21 mouse cellular contexts compared by ENCODE assay signal in the genomic region with DNA sequence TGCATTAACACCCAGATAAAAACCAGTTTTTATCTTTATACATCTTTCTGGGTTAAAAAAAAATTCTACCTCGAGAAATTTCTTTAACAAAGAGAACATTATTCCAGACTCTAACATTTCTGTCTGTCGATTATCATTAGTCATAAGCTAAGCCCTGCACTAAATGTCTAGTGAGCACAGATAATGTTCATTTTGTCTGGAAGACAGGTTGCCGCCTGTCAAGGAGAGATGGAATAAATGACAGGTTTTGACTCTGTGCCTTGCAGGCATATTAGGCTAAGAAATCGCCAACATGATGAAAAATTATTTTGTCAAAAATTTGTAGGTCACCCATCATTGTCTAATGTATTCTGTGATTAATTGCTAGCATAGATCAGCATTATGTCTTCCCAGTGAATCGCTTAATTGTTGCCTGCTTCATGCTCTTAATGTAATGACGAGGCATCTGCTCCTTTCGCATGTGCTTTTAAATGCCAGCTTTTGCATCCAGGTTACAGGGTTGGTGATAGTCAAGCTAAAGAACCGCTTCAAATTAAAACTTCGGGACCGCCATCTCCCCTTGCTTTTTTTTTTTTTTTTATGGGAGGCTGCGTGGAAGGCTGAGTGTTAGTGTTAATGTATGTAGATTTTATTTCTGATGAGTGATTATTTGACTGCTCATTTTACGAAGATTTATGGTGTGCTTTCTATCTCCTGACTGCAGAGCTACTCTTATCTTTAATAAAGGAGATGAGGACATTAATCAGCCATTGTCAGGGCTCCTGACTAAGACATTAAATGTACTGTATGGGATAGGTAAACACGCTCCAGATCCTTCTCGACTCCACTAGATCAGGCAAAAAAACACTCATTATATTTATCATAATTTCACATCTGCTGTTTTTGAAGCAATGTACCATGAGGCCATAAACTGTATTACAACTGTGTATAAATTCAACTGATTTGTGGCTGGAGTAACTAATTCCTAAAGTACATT.
DNase-seq lines count a peak whose midpoint lies in the region; ATAC-seq and TF ChIP-seq lines count a peak whose summit lies in the region.
"Had no signal": no experiment of that assay in that cellular context is flagged by ENCODE, and none has a peak within 500 bp of the region (broad histone marks: within the 10 kb centered on the region; RNA-seq: fewer than 3 reads in every experiment).

No protein-coding gene starts in this region.

- H3K36me3 ChIP-seq in forebrain, postnatal 0 days (ENCODE audit: insufficient read depth): no peaks in the 10 kb centered on the region
- H3K36me3 ChIP-seq in midbrain, embryonic 13.5 days: no peaks in the 10 kb centered on the region
- H3K36me3 ChIP-seq: heart, embryonic 10.5 days; limb, embryonic 10.5 days; liver, embryonic 13.5 days had no signal

- H3K4me1 ChIP-seq in forebrain, postnatal 0 days (ENCODE audit: insufficient read depth): no peaks in the 10 kb centered on the region
- H3K4me1 ChIP-seq in midbrain, embryonic 13.5 days (replicated peaks): peaks cover 16% of the 10 kb centered on the region; the same call in 1 of the 2 replicates
- H3K4me1 ChIP-seq: heart, embryonic 10.5 days; limb, embryonic 10.5 days; liver, embryonic 13.5 days had no signal

- WGBS in forebrain, postnatal 0 days: 41% methylated on average over 14 of the region's 14 CpGs
- 59% methylated on average over 14 of the region's 14 CpGs for WGBS in midbrain, embryonic 13.5 days

- peak overlapping the region; percentile 13; the same call in 1 of the 2 replicates for H3K4me2 ChIP-seq in forebrain, postnatal 0 days (ENCODE audit: low read depth)
- H3K4me2 ChIP-seq in midbrain, embryonic 13.5 days (replicated peaks): no peak overlapping the region
- H3K4me2 ChIP-seq: liver, embryonic 13.5 days had no signal

- no peak overlapping the region for H3K27ac ChIP-seq in layer of hippocampus, adult 2 months
- 0 out of 2 replicates have a peak overlapping the region, but pooled peaks have one; percentile 9 for H3K27ac ChIP-seq in forebrain, postnatal 0 days (ENCODE audit: low read depth, low read length)
- H3K27ac ChIP-seq in midbrain, embryonic 13.5 days: peak overlapping the region; percentile 44
- H3K27ac ChIP-seq: heart, embryonic 10.5 days; limb, embryonic 10.5 days; liver, embryonic 13.5 days had no signal

- peak; percentile 88; the same call in 1 of the 2 replicates for ATAC-seq in forebrain, postnatal 0 days
- ATAC-seq in midbrain, embryonic 13.5 days: 0 out of 2 replicates have a peak, but pooled peaks have one; percentile 53
- ATAC-seq in inflammation-experienced regulatory T-cells, adult 6 months: no peak
- ATAC-seq: intestine, embryonic 16.5 days; lung, postnatal 0 days; Patski had no signal

- TF ChIP-seq CTCF in layer of hippocampus, adult 2 months (conservative IDR thresholded peaks at IDR 0.05): peak; percentile 19; the same call in 1 of the 2 replicates
- no peak for TF ChIP-seq CTCF in forebrain, postnatal 0 days (IDR thresholded peaks at IDR 0.05; ENCODE audit: low read depth)

- no peak overlapping the region for H3K9ac ChIP-seq in forebrain, postnatal 0 days
- H3K9ac ChIP-seq in midbrain, embryonic 13.5 days (replicated peaks): no peak overlapping the region
- H3K9ac ChIP-seq: liver, embryonic 13.5 days had no signal

- no peaks in the 10 kb centered on the region for H3K27me3 ChIP-seq in forebrain, postnatal 0 days (ENCODE audit: insufficient read depth, low read length)
- no peaks in the 10 kb centered on the region for H3K27me3 ChIP-seq in midbrain, embryonic 13.5 days
- H3K27me3 ChIP-seq: liver, embryonic 13.5 days had no signal

- no peak overlapping the region for H3K4me3 ChIP-seq in layer of hippocampus, adult 2 months
- H3K4me3 ChIP-seq in forebrain, postnatal 0 days (ENCODE audit: low read depth, low read length): no peak overlapping the region
- no peak overlapping the region for H3K4me3 ChIP-seq in midbrain, embryonic 13.5 days (replicated peaks)
- H3K4me3 ChIP-seq: heart, embryonic 10.5 days; limb, embryonic 10.5 days; liver, embryonic 13.5 days had no signal

- no peaks in the 10 kb centered on the region for H3K9me3 ChIP-seq in forebrain, postnatal 0 days (ENCODE audit: low read length)
- H3K9me3 ChIP-seq in midbrain, embryonic 13.5 days: no peaks in the 10 kb centered on the region
- H3K9me3 ChIP-seq: heart, embryonic 10.5 days; limb, embryonic 10.5 days; liver, embryonic 13.5 days had no signal

- DNase-seq in layer of hippocampus, adult 2 months (ENCODE audit: low spot score in 2 of 2): peak in 1 of 2 experiments; percentile 1
- no peak for DNase-seq in layer of hippocampus, postnatal 25 days (ENCODE audit: extremely low spot score in 1 of 2, low spot score in 1 of 2)
- DNase-seq in forebrain, postnatal 0 days: peak; percentile 53
- DNase-seq in retina, embryonic 14.5 days (ENCODE audit: low spot score): peak; percentile 32
- DNase-seq in adrenal gland, adult 18-20 months (ENCODE audit: low spot score in 2 of 2): no peak
- no peak for DNase-seq in cerebellum, adult 8-10 months
- DNase-seq: cerebellum, postnatal 10 days; embryo, embryonic 11 days; gastrocnemius, postnatal 14 days; heart, postnatal 14 days; kidney, postnatal 14 days; layer of hippocampus, adult 9-11 months; liver, embryonic 13.5 days; thymus, postnatal 4 days had no signal

Comparison
In these comparisons a context has a peak if more than half of its experiments do, and no peak if none do; other contexts are left out.
1. DNase-seq: peak in forebrain, postnatal 0 days (single experiment) and retina, embryonic 14.5 days (single experiment); none in layer of hippocampus, postnatal 25 days (0 of 2), adrenal gland, adult 18-20 months (0 of 2) and cerebellum, adult 8-10 months (single experiment).